Mouse (Mus musculus) CD4-positive, CD25-positive, alpha-beta regulatory T cell, adult 4 months (primary cell): Measurements from ENCODE around the gene Npffr2. TPM values are rescaled to one million over a fixed set of nuclear protein-coding genes. Genes with fewer than 3 reads are reported as not detected.
"Not testable (repeated sequence)": the region's sequence is repeated elsewhere in the genome, so short reads cannot be mapped to it uniquely, and the experiment has no call there.

Source experiments
- ATAC-seq: one replicate; pipeline ENCODE4 v1.8.0; 2017
- polyA plus RNA-seq, 2 experiments: library from polyadenylated mRNA; unstranded; fragments of 100-300 nt; shearing (Covaris generic); gene quantifications; one replicate each; pipeline ENCODE4 v1.2.1; 2017

The Npffr2 gene
- polyA plus RNA-seq: not detected

DNA sequence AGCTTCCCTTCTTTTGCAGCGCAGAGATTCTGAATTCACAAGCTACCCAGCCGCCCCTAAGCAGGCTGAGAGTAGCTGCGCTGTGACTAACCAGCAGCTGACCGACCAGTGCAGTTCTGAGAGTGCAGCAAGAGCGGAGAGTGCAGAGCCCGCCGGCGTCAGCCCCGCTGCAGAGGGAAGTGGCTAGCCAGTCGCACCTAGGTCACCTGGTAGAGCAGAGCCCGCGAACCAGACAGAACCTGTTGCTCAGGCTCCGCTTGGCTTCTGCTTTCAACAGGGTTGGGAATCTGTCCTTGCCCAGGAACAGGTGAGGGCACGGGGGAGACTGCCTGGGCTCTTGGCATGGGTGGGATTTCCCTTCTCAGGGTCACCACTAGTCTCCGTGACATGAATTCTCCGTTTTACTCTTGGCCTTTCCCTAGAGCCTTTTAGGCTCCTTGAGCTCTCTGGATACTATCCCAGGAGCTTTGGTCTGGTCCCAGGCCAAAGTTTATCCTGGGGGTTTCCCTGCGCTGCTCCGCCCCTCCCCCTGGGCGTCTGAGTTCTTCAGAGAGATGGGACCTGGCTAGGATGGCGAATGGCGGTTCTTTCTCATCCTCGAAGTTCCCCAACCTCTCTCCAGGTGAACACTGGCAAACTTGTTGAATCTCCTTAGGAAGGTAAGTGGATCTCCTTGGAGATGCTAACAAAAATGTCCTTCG is at the start of gene Npffr2:
Npffr2 (plus strand) TSS at position 552 of the 701 bp plus-strand sequence.
- no peak for ATAC-seq

GRCm38 (mm10) chr5:89492560-89492959 is 34.7 kb upstream of the Npffr2 start:
- ATAC-seq: no peak

- ATAC-seq: no peak
Measured at GRCm38 (mm10) chr5:89500182-89500581, 27.0 kb upstream of the Npffr2 start.

DNA sequence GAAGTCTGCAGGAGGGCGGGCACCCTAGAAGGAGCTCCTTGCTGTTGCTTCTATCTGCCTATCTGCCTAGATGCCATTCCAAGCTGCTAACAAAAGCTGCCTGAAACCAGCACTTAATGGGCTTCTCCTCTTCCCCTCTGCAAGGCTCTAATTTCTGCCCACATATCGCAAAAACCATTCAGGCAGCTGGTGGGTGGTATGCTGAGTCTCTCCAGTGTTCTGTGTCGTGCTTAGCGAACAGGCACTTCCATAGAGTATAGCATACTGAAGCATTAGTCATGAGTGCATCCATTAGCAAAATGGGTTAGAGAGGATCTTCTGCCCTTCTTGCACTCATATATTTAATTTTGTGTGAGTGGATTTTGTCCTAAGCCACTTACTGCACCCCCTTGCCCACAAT is 8.6 kb upstream of the Npffr2 start:
- no peak for ATAC-seq

DNA sequence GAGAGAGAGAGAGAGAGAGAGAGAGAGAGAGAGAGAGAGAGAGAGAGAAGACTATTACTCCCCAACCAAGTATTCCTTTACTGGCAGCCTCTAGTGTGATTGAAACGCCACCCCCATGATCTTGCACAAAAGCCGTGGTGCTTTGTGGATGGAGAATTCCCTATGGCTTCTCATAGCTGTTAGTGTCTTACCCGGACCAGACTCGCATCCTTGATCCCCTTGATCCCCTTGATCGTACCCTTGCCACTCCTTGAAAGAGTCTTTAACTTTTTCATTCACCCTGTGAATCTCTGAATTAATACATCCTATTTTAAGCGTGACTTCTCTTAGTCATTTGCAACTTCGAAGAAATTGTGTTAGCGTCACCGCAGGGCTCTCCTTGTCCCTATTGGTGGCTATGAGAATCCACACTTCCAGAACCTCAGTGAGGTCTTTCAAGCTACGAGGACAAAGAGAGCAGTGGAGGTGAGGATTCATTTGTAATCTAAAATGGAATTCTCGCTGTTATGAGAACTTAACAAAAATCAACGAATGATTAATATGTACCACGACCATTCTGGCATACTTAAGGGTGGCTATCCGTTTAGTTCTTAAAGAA is 949 bp upstream of the Npffr2 start:
- no peak for ATAC-seq

- ATAC-seq: no peak
Measured at GRCm38 (mm10) chr5:89528951-89529350, 1.7 kb downstream of the Npffr2 start.

- no peak for ATAC-seq
Measured at GRCm38 (mm10) chr5:89529391-89529790, 2.2 kb downstream of the Npffr2 start.

DNA sequence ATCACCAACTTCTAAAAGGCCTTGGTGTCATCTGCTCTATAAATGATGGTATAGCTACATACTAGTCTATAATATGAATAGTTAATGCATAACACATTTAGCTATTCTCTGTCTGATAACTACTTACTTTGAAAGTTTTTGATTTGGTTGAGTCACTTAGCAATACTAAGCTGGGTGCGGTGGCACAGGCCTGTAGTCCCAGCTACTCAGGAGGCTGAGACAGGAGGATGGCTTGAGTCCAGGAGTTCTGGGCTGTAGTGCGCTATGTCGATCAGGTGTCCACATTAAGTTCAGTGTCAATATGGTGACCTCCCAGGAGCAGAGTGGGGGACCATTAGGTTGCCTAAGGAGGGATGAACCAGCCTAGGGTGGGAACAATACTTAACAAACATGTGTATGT is 8.8 kb downstream of the Npffr2 start:
- ATAC-seq: no peak

DNA sequence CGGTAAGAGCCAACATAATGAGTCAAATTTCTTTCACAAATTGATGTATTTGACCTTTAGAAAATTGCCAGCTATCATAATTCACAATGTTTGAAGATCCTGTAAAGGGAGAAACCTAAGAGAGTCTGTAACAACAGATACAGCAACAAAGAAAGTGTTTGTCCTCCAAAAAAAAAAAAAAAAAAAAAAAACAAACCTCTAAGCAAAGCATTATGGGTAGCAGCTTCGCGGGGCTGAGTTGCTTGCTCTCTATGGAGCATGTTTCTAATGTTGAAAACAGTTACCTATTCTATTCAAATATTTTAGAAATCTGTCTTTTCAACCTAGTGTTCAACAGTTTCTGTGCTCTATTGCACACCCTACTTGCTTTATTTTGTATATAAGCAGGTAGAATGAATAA is 15.2 kb downstream of the Npffr2 start:
- ATAC-seq: no peak

DNA sequence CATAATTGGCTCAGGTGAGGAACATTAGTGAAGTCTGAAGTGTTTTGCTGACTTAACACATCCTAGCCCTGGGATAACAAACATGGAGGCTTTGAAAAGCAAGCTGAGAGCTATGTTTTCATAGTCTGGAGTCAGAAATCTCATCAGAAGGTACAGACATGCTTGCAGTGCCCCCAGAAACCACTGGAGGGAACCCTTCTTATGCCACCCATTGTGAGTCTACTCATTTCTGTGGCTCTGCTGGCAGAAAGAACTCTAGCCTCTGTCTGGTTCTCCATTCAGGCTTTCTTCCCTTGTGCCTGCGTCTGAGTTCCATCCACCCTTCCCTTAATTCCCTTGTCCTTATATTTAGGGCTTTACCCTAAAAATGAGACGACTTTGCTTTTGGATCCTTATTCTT is 16.2 kb downstream of the Npffr2 start:
- ATAC-seq: no peak

DNA sequence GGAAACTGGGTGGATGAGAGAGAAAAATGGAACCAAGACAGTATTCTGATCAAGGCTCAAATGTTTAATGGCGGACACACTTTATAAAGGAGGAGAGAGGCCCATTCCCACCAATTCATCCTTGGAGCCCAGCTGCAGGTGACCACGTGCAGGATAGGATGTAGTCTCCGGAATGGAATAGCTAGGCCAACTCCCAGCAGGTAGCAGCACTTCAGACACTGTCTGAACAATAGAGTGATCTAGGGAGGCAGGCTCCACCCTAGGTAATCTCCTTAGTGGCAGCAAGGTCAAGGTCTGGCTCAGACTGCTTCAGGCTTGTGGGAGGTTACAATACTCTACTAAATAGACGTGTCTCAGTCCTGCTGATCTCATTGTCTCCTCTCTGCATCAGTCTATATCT is 31.9 kb downstream of the Npffr2 start:
- ATAC-seq: not testable (repeated sequence)

DNA sequence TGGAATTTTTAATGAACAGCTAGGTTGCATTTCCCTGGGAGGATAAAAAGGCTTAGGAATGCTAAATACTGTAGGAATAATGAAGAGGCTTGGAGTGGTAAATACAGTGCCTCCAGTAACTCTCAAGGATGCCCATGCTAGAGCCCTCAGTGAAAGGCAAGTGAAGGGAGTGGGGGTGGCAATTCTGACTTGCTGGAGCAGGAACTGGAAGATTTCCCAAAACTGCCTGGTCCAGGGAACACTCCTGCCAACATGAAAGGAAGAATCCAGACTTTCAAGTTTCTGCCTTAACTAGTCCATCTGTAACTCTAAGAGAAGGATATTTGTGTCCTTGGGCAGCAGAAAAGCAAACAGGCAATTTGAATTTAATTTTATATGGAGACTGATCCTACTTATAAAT is 34.2 kb downstream of the Npffr2 start:
- no peak for ATAC-seq

DNA sequence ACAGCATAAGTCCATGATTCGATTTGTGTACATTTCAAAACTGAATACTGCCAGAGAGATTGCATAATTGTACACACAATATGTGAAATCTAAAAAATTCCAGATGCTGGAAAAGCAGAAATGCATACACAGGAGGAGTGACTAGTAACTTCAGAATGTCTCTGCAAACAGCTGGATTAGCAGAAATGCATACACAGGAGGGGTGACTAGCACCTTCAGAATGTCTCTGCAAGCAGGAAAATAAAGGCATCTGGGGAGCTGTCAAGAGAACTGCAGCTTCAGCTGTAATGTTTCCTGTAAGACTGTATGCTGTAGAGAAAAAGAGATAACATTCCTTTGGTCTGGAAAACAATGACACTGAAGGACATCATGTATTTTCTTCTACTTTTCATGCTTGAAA is 51.4 kb downstream of the Npffr2 start:
- ATAC-seq: no peak

DNA sequence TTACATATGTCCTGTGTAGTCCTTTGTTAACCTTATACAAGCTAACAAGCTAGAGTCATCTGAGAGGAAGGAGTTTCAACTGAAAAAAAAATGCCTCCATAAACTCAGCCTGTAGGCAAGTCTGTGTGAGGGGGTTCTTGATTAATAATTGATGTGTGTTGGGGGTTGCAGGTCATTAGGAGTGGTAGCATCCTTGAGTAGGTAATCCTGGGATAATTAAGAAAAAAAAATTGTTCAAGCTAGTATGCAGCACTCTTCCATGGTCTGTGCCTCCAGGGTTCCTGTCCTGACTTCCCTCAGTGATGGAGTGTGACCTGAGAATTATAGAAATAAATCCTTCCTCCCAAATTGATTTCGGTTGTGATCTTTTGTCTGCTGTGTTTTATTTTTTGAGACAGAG is 52.0 kb downstream of the Npffr2 start:
- ATAC-seq: no peak

GRCm38 (mm10) chr5:89581143-89581542 is 53.9 kb downstream of the Npffr2 start:
- no peak for ATAC-seq

DNA sequence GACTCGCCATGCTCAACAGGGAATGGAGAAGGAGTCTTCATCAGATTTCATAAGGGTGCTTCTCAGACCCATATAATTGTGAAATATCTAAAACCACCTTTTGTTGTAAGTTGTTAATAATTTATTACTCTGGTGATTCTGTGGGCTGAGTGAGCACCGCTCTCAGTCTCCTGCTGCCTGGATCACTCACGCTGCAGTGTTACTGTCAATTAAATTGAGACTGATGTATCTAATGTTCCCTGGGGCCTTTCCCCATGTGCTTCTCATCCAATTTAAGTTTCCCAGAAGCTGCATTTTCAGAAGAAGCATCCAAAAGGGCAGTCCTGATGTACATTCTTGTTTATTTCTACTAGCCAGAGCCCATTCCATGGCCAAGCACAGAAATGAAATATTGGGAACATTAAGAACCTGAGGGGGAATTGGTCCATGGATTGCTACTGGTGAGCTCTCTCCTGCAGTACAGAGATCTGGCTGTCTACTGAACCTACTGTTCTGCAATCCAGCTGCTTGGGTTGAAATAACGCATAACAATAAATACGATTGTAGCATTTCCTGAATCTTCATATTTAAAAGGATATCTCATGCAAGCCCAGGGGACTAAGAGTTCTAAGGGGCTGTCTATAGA is 54.6 kb downstream of the Npffr2 start:
- no peak for ATAC-seq

DNA sequence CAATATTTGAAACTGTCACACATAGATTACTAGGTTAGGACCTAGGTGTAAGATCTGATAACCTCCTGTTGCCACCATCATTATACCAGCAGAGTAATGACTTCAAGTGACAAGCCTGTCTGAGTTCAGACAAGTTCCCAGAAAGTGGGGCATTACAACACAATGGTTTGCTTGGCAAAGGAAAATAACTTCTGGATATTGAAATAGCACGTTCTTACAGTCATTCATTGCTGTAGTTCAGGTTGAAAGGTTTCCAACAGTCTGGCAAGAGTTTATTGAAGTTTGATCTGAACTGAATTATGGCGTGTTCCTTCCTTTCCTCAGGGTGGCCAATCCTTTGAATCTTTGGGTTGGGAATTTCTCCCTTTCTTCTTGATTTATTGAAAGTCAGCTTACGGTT is 57.8 kb downstream of the Npffr2 start:
- ATAC-seq: no peak

- no peak for ATAC-seq
Measured at GRCm38 (mm10) chr5:89592301-89592700, 65.1 kb downstream of the Npffr2 start.

- no peak for ATAC-seq
Measured at GRCm38 (mm10) chr5:89611322-89612015, 84.2 kb downstream of the Npffr2 start.

DNA sequence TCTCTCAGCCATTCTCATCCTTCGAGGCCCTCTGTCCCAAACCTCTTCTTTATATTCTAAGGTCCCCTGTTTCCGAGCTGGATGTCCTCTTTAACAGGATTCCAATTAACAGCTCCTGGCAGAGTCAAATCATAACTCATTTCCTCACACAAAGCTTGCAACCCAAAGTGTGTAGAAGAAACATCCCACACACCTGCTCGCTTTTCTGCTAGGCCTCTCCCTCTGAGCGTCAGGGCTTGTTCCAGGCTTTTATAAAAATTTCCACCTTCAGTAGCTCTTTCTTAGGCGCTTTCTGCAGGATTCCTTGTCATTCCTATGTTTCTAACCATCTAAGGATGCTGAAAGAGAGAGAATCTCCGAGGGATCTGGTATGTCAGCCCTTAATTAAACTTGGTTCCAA is 85.0 kb downstream of the Npffr2 start:
- no peak for ATAC-seq

GRCm38 (mm10) chr5:89631599-89631998 is 104.4 kb downstream of the Npffr2 start:
- no peak for ATAC-seq
